Mouse (Mus musculus): ENCODE data around the gene Trim13. TPM values are rescaled to one million over a fixed set of nuclear protein-coding genes. Genes with fewer than 3 reads are reported as not detected.
A peak's percentile ranks its signal among the peaks of the same experiment; 100 is the strongest.

Gene Trim13
- polyA plus RNA-seq, 1 experiment from 2014 or later = 29.9 TPM

DNA sequence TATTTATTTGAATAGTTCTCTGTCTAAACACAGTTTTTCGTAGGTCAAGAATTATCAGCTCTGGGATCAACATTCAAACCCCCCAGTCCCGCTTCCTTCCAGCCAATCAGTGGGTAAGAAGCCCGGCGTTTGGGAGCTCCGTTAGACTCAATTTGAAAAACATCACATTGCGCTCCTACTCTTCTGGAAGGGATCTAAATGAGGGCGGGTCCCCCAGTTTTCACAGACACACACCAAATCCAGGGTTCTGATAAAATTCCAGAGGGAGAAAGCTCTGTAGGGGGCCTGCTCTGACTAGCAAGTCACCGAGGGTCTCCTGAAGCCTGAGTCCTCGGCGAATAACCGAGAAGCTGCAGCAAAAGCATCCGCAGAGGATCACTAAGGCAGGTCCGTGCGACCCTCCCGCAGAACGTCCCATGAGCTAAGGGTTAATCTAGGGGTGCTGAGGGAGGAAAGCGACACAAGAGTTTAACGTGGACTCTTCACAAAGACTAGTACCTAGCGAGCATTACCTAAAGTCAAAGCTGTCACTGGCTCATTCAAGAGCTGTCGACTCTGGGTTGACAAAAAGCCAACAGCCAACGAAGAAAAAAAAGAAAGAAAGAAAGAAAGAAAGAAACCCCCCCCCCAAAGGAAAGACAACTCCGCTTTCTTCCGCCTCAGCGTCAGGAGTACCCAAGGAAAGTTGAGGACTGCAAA lies 49.3 kb downstream of the Trim13 start:
- ATAC-seq (ENCODE audit: insufficient read depth, low FRiP score, low TSS enrichment) (no peak), DNase-seq (ENCODE audit: low spot score) (peak; percentile 67)
- no peaks in the 10 kb centered on the region for H3K9me3 ChIP-seq (ENCODE audit: control insufficient read depth, low read length)
- no peaks in the 10 kb centered on the region for H3K36me3 ChIP-seq (ENCODE audit: control insufficient read depth, insufficient read depth, low read length)
- peak overlapping the region; percentile 95 for H3K27ac ChIP-seq (ENCODE audit: low read depth, low read length)
- no peaks in the 10 kb centered on the region for H3K27me3 ChIP-seq (ENCODE audit: control insufficient read depth, insufficient read depth, low read length)
- peak overlapping the region; percentile 78 for H3K9ac ChIP-seq (ENCODE audit: low read length)
- whole genome bisulfite sequencing = under 1% methylated on average over 24 of the region's 24 CpGs
- H3K4me2 ChIP-seq (ENCODE audit: low read depth) = peak overlapping the region; percentile 50
- no peaks in the 10 kb centered on the region for H3K4me1 ChIP-seq (ENCODE audit: control insufficient read depth, insufficient read depth, low read length)
- H3K4me3 ChIP-seq (ENCODE audit: low read depth, low read length) = peak overlapping the region; percentile 70

DNA sequence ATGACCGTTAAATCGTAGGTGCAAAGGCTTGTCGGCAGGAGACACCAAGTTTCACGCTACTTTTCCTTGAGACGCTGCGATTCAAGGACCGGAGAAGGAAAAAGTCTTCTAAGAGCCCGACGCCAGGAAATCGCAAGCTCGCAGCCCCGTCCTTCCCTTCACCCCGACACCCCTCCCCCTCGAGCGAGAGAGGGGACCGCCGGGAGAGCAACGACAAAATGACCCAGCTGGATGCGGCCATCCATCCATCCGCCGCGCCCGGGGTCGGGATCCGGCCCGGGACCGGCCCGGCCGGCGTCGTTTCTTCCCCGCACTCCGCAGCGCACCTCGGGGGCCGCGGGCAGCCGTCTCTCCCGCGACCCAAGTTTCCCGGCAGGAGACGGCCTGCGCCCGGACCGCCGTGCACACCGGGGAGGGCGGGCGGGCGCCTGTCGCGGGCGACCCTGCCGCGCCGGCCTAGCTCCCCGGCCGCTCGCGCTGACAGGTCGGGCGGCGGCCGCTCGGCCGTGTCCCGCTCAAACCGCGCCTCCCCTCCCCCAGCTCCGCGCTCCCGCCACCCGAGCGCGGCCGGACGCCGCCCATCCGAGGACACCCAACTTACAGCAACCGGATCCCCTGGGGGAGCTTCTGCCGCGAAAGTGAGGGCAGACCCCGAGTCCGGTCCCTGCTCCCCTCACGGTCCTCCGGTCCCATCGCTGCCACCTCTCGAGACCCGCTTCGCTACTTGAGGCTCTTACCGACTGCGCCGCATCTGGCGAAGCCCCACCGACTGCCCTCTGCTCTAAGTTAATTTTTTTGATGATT lies 50.0 kb downstream of the Trim13 start:
- no peaks in the 10 kb centered on the region for H3K9me3 ChIP-seq (ENCODE audit: control insufficient read depth, low read length)
- H3K4me2 ChIP-seq (ENCODE audit: low read depth) = peak overlapping the region; percentile 50
- ATAC-seq (ENCODE audit: insufficient read depth, low FRiP score, low TSS enrichment) = peak; percentile 65
- H3K9ac ChIP-seq (ENCODE audit: low read length) = peak overlapping the region; percentile 78
- H3K4me1 ChIP-seq (ENCODE audit: control insufficient read depth, insufficient read depth, low read length) = no peaks in the 10 kb centered on the region
- DNase-seq (ENCODE audit: low spot score) = peak; percentile 72
- no peaks in the 10 kb centered on the region for H3K27me3 ChIP-seq (ENCODE audit: control insufficient read depth, insufficient read depth, low read length)
- no peaks in the 10 kb centered on the region for H3K36me3 ChIP-seq (ENCODE audit: control insufficient read depth, insufficient read depth, low read length)
- peak overlapping the region; percentile 95 for H3K27ac ChIP-seq (ENCODE audit: low read depth, low read length)
- WGBS = under 1% methylated on average over 80 of the region's 95 CpGs
- peak overlapping the region; percentile 70 for H3K4me3 ChIP-seq (ENCODE audit: low read depth, low read length)

DNA sequence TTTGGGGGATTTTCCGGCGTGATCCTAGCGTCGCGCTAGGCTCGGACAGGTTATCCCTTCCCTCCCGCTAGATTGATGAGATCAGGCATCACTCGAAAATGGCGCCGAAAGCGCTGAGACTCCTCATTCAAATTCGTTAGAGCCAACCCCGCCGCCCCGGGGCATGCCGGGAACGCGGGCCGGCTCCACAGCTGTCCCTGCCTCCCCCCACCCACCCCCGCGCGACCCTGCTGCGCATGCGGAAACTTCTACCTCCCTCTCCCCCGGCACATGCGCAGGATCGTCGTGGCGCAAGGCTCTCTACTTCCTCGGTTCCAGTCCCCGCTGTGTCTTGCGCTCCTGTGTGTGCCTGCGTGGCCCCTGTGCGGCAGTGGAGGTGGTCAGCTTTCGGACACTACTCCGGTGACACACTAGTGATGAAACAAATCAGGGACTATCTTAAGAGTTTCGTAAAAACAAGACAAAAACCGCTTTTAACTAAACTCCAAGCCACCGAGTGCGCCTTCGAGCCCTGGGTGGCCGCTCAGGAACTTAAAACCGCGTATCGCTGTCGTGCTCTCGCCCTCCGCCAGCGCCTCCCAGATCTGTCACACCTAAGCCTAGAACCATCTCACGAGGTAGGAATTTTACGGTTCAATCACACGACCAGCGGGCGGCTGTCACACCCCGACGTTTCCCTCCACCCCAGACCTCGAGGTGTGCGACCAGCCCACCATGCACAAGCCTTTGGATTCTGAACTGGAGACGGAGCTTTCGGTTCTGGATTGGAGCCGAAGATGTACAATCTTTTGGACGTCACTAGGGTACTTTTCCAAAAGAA lies 50.8 kb downstream of the Trim13 start:
- Histone ChIP-seq H3K27me3 (ENCODE audit: control insufficient read depth, insufficient read depth, low read length) (no peaks in the 10 kb centered on the region), H3K4me1 (ENCODE audit: control insufficient read depth, insufficient read depth, low read length) (no peaks in the 10 kb centered on the region), H3K9me3 (ENCODE audit: control insufficient read depth, low read length) (no peaks in the 10 kb centered on the region), H3K4me3 (ENCODE audit: low read depth, low read length) (peak overlapping the region; percentile 70), H3K4me2 (ENCODE audit: low read depth) (peak overlapping the region; percentile 50), H3K27ac (ENCODE audit: low read depth, low read length) (peak overlapping the region; percentile 95), H3K9ac (ENCODE audit: low read length) (peak overlapping the region; percentile 78), H3K36me3 (ENCODE audit: control insufficient read depth, insufficient read depth, low read length) (no peaks in the 10 kb centered on the region)
- DNase-seq (ENCODE audit: low spot score) (peak; percentile 99), ATAC-seq (ENCODE audit: insufficient read depth, low FRiP score, low TSS enrichment) (peak; percentile 91)
- 2% methylated on average over 62 of the region's 62 CpGs for WGBS

DNA sequence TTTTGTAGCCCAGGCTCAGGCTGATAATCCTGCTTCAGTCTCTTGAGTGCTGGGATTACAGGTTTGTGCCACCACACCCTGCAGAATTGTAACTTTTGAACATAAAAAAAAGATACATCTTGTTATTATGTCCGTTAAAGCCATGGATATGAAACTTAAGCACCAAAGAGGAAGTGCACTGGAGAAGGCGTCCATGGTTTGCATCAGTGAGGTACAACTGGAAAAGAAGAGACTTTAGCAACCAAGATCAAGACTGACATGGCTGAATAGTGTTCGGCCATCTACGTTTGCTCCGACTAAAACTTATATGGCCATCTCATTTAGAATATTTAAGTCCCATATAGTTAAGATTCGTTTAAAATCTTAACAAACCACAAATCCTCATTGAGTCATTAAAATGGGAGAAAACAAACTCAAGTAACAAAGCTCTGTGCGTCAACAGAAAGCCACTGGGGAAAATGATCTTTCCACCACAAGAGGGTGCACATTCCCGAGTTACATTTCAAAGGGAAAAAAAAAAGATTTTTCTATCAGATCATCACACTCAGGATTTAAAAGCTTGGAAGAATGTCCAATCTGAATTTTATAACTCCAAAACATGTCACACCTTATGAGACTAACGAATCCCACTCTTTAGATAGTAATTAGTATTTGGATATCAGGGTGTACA lies 52.4 kb downstream of the Trim13 start:
- Histone ChIP-seq H3K4me3 (ENCODE audit: low read depth, low read length) (no peak overlapping the region), H3K9me3 (ENCODE audit: control insufficient read depth, low read length) (no peaks in the 10 kb centered on the region), H3K4me1 (ENCODE audit: control insufficient read depth, insufficient read depth, low read length) (no peaks in the 10 kb centered on the region), H3K4me2 (ENCODE audit: low read depth) (no peak overlapping the region), H3K27ac (ENCODE audit: low read depth, low read length) (no peak overlapping the region), H3K36me3 (ENCODE audit: control insufficient read depth, insufficient read depth, low read length) (no peaks in the 10 kb centered on the region), H3K9ac (ENCODE audit: low read length) (no peak overlapping the region), H3K27me3 (ENCODE audit: control insufficient read depth, insufficient read depth, low read length) (no peaks in the 10 kb centered on the region)
- 38% methylated on average over 9 of the region's 9 CpGs for WGBS
- DNase-seq (ENCODE audit: low spot score) (peak; percentile 15), ATAC-seq (ENCODE audit: insufficient read depth, low FRiP score, low TSS enrichment) (no peak)

MicroRNA genes within 50 kb of the gene (microRNA counts, 519-probe panel; counts per million panel counts)
- microRNA mmu-miR-15a (6,035 counts per million, percentile 96 among the panel's probes with 10 or more counts), microRNA mmu-miR-16 (6,879 counts per million, percentile 99 among the panel's probes with 10 or more counts)

Small RNA genes lying within 50 kb of the gene (microRNA-seq; reads per million reads assigned to microRNA genes)
- 3,553 reads per million, percentile 89 among the genes with 10 or more reads in this experiment for gene Mir15a
- gene Mir16-1 = 1,938 reads per million, percentile 83 among the genes with 10 or more reads in this experiment

Other genes starting within 250 kb of the Trim13 start
- 8.5 and 9.2 TPM in 2 replicates for gene Ebpl, start 237.8 kb upstream of the Trim13 start, polyA plus RNA-seq (2014; fragmentation: Nextera tagmentation; extraction: Ambion mirVana)
- 109 and 111 TPM in 2 replicates for gene Kpna3, start 158.4 kb upstream of the Trim13 start, polyA plus RNA-seq (2014; fragmentation: Nextera tagmentation; extraction: Ambion mirVana)
- gene Spryd7, start 41.4 kb upstream of the Trim13 start, polyA plus RNA-seq (2014; fragmentation: Nextera tagmentation; extraction: Ambion mirVana) = 21.2 and 23.9 TPM in 2 replicates
- gene Kcnrg, start 9.2 kb downstream of the Trim13 start, polyA plus RNA-seq (2014; fragmentation: Nextera tagmentation; extraction: Ambion mirVana) = 1.0 and 1.2 TPM in 2 replicates